11 mouse cellular contexts compared by ENCODE assay signal in the genomic region with DNA sequence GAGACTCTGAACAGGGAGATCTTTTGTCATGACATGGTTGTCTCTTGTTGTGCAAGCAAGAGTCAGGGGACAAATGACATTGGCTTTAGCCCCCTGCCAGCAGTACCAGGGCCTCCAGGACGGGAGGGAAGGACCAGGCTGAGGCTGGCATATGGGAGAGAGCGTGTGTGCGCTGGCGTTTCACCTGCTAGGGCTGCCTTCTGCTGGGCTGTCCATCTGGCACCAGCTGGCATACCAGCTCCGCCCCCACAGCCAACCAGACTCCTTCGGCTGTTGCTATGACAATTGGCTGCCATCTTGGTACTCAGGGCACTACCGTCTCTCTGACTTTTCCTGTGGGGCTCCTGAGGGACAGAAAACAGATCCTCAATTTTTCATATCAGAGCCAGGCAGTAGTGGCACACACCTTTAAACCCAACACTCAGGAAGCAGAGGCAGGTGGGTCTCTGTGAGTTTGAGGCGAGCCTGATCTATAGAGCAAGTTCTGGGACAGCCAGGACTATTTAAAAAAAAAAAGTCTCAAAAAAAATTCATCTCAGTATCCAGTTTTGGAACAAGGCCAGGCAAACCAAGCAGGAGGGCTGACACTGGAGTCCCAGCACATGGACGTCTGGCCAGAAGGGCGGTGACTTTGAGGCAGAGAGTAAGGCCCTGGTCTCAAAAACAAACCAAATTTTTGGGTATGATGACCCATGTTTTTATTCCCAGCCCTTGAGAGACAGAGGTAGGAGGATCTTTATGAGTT. TPM values are rescaled to one million over a fixed set of nuclear protein-coding genes. Genes with fewer than 3 reads are reported as not detected.
A peak's percentile ranks its signal among the peaks of the same experiment; 100 is the strongest.
DNase-seq lines count a peak whose midpoint lies in the region; ATAC-seq and TF ChIP-seq lines count a peak whose summit lies in the region.
"Had no signal": no experiment of that assay in that cellular context is flagged by ENCODE, and none has a peak within 500 bp of the region (broad histone marks: within the 10 kb centered on the region; RNA-seq: fewer than 3 reads in every experiment).

No protein-coding gene starts in this region.

- H3K27me3 ChIP-seq in forebrain, postnatal 0 days (ENCODE audit: insufficient read depth, low read length), result no peaks in the 10 kb centered on the region
- H3K27me3 ChIP-seq in liver, embryonic 11.5 days (replicated peaks; ENCODE audit: control insufficient read depth, insufficient read depth, low read length), result peaks cover 53% of the 10 kb centered on the region

- no peaks in the 10 kb centered on the region for H3K9me3 ChIP-seq in forebrain, postnatal 0 days (ENCODE audit: low read length)
- no peaks in the 10 kb centered on the region for H3K9me3 ChIP-seq in liver, embryonic 11.5 days (ENCODE audit: control insufficient read depth, low read length)
- H3K9me3 ChIP-seq: stomach, embryonic 15.5 days had no signal

- intact Hi-C loops in left cerebral cortex, postnatal 36 days (cut with DNase I), result no loop called here
- intact Hi-C loops in heart, postnatal 10 days (cut with DNase I), result no loop called here

- TF ChIP-seq CTCF in forebrain, postnatal 0 days (IDR thresholded peaks at IDR 0.05; ENCODE audit: low read depth), result no peak

- peaks cover 82% of the 10 kb centered on the region for H3K36me3 ChIP-seq in forebrain, postnatal 0 days (ENCODE audit: insufficient read depth)
- H3K36me3 ChIP-seq in liver, embryonic 11.5 days (ENCODE audit: control insufficient read depth, insufficient read depth, low read length), result no peaks in the 10 kb centered on the region
- H3K36me3 ChIP-seq: stomach, embryonic 15.5 days had no signal

- H3K4me1 ChIP-seq in forebrain, postnatal 0 days (ENCODE audit: insufficient read depth), result peaks cover 72% of the 10 kb centered on the region
- no peaks in the 10 kb centered on the region for H3K4me1 ChIP-seq in liver, embryonic 11.5 days (replicated peaks; ENCODE audit: control insufficient read depth, insufficient read depth, low read length)
- H3K4me1 ChIP-seq: stomach, embryonic 15.5 days had no signal

- no peak overlapping the region for H3K4me3 ChIP-seq in forebrain, postnatal 0 days (ENCODE audit: low read depth, low read length)
- no peak overlapping the region for H3K4me3 ChIP-seq in liver, embryonic 11.5 days (ENCODE audit: low read depth, low read length)
- H3K4me3 ChIP-seq: stomach, embryonic 15.5 days had no signal

- DNase-seq in right cerebral cortex, adult 18-20 months, result peak; percentile 83
- DNase-seq in right cerebral cortex, postnatal 4 days, result no peak
- DNase-seq in forebrain, postnatal 0 days, result peak; percentile 85
- peak; percentile 74 to 82 for DNase-seq in left cerebral cortex, postnatal 36 days (ENCODE audit: low spot score in 2 of 2)
- no peak for DNase-seq in kidney, postnatal 14 days
- DNase-seq in liver, embryonic 11.5 days (ENCODE audit: low spot score), result no peak
- DNase-seq in heart, postnatal 10 days, result no peak
- no peak for DNase-seq in lung, adult 18-20 months

- whole genome bisulfite sequencing in forebrain, postnatal 0 days, result 35% methylated on average over 10 of the region's 10 CpGs
- 87% methylated on average over 10 of the region's 10 CpGs for WGBS in liver, embryonic 11.5 days

- H3K9ac ChIP-seq in forebrain, postnatal 0 days, result peak overlapping the region; percentile 40
- H3K9ac ChIP-seq in liver, embryonic 11.5 days (ENCODE audit: low read depth, low read length), result no peak overlapping the region
- H3K9ac ChIP-seq: stomach, embryonic 15.5 days had no signal

- H3K4me2 ChIP-seq in forebrain, postnatal 0 days (ENCODE audit: low read depth), result no peak overlapping the region
- H3K4me2 ChIP-seq in liver, embryonic 11.5 days, result no peak overlapping the region
- H3K4me2 ChIP-seq: stomach, embryonic 15.5 days had no signal

- ATAC-seq in forebrain, postnatal 0 days, result peak; percentile 14
- no peak for ATAC-seq in liver, embryonic 11.5 days (replicated peaks; ENCODE audit: low FRiP score)

- peak overlapping the region; percentile 95 for H3K27ac ChIP-seq in forebrain, postnatal 0 days (ENCODE audit: low read depth, low read length)
- H3K27ac ChIP-seq in liver, embryonic 11.5 days (ENCODE audit: low read depth, low read length), result no peak overlapping the region
- H3K27ac ChIP-seq: stomach, embryonic 15.5 days had no signal

RNA-seq across cellular contexts. Expression of a gene that starts 28.2 kb away (rescaled TPM):
- 0.19 TPM in 1 of 2 replicates, not detected in the other for total RNA-seq in forebrain, postnatal 0 days (2014; rRNA removed)
- polyA plus RNA-seq in forebrain, postnatal 0 days (2015; fragmentation: Nextera tagmentation; extraction: Ambion mirVana), result 0.21 and 0.25 TPM in 2 replicates
- not detected for total RNA-seq in left cerebral cortex, postnatal 36 days (2021)
- 16.3 and 19.5 TPM in 2 replicates for polyA plus RNA-seq in liver, embryonic 11.5 days (2014; fragmentation: Nextera tagmentation; extraction: Ambion mirVana)
- not detected for total RNA-seq in heart, postnatal 10 days (2021)
- total RNA-seq: gastrocnemius, adult 18-20 months; left cerebral cortex, adult 8-10 months had no signal

Comparison
In these comparisons a context has a peak if more than half of its experiments do, and no peak if none do; other contexts are left out.
1. DNase-seq: peak in right cerebral cortex, adult 18-20 months (single experiment), forebrain, postnatal 0 days (single experiment) and left cerebral cortex, postnatal 36 days (2 of 2); none in right cerebral cortex, postnatal 4 days (single experiment), kidney, postnatal 14 days (single experiment), liver, embryonic 11.5 days (single experiment), heart, postnatal 10 days (0 of 2) and lung, adult 18-20 months (0 of 2).